In the genomic region with DNA sequence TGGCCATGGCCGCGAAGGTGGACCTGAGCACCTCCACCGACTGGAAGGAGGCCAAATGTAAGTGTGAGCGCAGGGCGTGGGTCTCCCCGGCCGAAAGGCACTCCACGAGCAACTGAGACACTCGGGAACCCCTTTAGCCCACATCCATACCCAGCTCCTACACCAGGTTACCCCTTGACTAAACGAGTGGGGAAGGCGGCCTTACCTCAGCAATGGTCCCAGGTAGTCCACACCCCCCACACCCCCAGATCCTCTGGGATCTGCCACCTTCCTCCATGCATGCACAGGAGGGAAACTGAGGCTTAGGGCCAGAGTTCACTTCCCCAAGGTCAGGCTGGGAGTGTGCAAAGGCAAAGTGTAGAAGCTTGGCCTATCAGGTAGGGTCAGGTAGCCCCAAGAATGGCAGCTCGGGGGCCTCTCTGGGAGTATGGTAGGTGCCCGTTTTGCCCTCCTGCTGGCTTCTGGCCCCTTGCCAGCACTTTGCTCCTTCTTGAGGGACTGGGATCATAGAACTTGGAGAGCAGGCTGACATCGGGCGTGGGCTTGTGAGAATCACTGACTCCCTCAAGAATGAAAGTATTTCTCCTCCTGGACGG, we compare ENCODE assay signal across 8 mouse cellular contexts. TPM values are rescaled to one million over a fixed set of nuclear protein-coding genes. Genes with fewer than 3 reads are reported as not detected.
DNase-seq lines count a peak whose midpoint lies in the region; ATAC-seq and TF ChIP-seq lines count a peak whose summit lies in the region.

No protein-coding gene starts in this region.

- H3K27me3 ChIP-seq in kidney, embryonic 14.5 days (ENCODE audit: control insufficient read depth, insufficient read depth, low read length) = peaks cover 5% of the 10 kb centered on the region; the same call in 1 of the 2 replicates
- H3K27me3 ChIP-seq in forebrain, embryonic 16.5 days (replicated peaks; ENCODE audit: control insufficient read depth, insufficient read depth, low read length) = no peaks in the 10 kb centered on the region
- peaks cover 26% of the 10 kb centered on the region for H3K27me3 ChIP-seq in liver, embryonic 12.5 days (replicated peaks)
- peaks cover 41% of the 10 kb centered on the region for H3K27me3 ChIP-seq in neural tube, embryonic 15.5 days (replicated peaks)

- H3K27ac ChIP-seq in kidney, embryonic 14.5 days (ENCODE audit: low read depth, low read length) = no peak overlapping the region; the same call in 1 of the 2 replicates
- H3K27ac ChIP-seq in bone marrow, adult 2 months (ENCODE audit: control insufficient read depth, insufficient read depth, low read depth, low read length, poor library complexity) = no peak overlapping the region
- H3K27ac ChIP-seq in forebrain, embryonic 16.5 days (ENCODE audit: low read length) = no peak overlapping the region
- no peak overlapping the region for H3K27ac ChIP-seq in liver, embryonic 12.5 days
- no peak overlapping the region for H3K27ac ChIP-seq in neural tube, embryonic 15.5 days (replicated peaks)

- no peak for TF ChIP-seq POLR2A in bone marrow, adult 2 months (IDR thresholded peaks at IDR 0.05; ENCODE audit: borderline replicate concordance, control insufficient read depth, low read depth, low read length)

- H3K4me2 ChIP-seq in kidney, embryonic 14.5 days (replicated peaks; ENCODE audit: low read depth, low read length) = peak overlapping the region; percentile 99
- H3K4me2 ChIP-seq in forebrain, embryonic 16.5 days (ENCODE audit: low read length) = peak overlapping the region; percentile 98
- peak overlapping the region; percentile 100 for H3K4me2 ChIP-seq in liver, embryonic 12.5 days
- H3K4me2 ChIP-seq in neural tube, embryonic 15.5 days = peak overlapping the region; percentile 98

- TF ChIP-seq CTCF in bone marrow, adult 2 months (IDR thresholded peaks at IDR 0.05; ENCODE audit: control insufficient read depth, insufficient read depth, low read length) = no peak

- 2% methylated on average over 16 of the region's 16 CpGs for WGBS in kidney, embryonic 14.5 days
- 2% methylated on average over 16 of the region's 16 CpGs for WGBS in bone marrow, adult 2 months
- 1% methylated on average over 16 of the region's 16 CpGs for WGBS in forebrain, embryonic 16.5 days
- WGBS in liver, embryonic 12.5 days (ENCODE audit: insufficient replicate concordance) = 3% methylated on average over 16 of the region's 16 CpGs
- WGBS in neural tube, embryonic 15.5 days = 3% methylated on average over 16 of the region's 16 CpGs

- H3K4me1 ChIP-seq in kidney, embryonic 14.5 days (ENCODE audit: control insufficient read depth, insufficient read depth, low read length) = peaks cover 7% of the 10 kb centered on the region
- H3K4me1 ChIP-seq in bone marrow, adult 2 months (ENCODE audit: control insufficient read depth, insufficient read depth, low read length) = peaks cover 5% of the 10 kb centered on the region
- peaks cover 18% of the 10 kb centered on the region for H3K4me1 ChIP-seq in forebrain, embryonic 16.5 days (replicated peaks; ENCODE audit: control insufficient read depth, insufficient read depth, low read length)
- peaks cover 44% of the 10 kb centered on the region for H3K4me1 ChIP-seq in liver, embryonic 12.5 days
- H3K4me1 ChIP-seq in neural tube, embryonic 15.5 days = peaks cover 22% of the 10 kb centered on the region

- no peaks in the 10 kb centered on the region for H3K36me3 ChIP-seq in kidney, embryonic 14.5 days (ENCODE audit: control insufficient read depth, insufficient read depth, low read length)
- no peaks in the 10 kb centered on the region for H3K36me3 ChIP-seq in forebrain, embryonic 16.5 days (ENCODE audit: control insufficient read depth, insufficient read depth)
- H3K36me3 ChIP-seq in liver, embryonic 12.5 days = no peaks in the 10 kb centered on the region
- H3K36me3 ChIP-seq in neural tube, embryonic 15.5 days = no peaks in the 10 kb centered on the region

- peak overlapping the region; percentile 74 for H3K4me3 ChIP-seq in kidney, embryonic 14.5 days (ENCODE audit: low read length)
- H3K4me3 ChIP-seq in bone marrow, adult 2 months (replicated peaks; ENCODE audit: control insufficient read depth, low read depth, low read length) = peak overlapping the region; percentile 77
- peak overlapping the region; percentile 79 for H3K4me3 ChIP-seq in forebrain, embryonic 16.5 days (replicated peaks; ENCODE audit: low read length)
- H3K4me3 ChIP-seq in liver, embryonic 12.5 days = peak overlapping the region; percentile 75
- H3K4me3 ChIP-seq in neural tube, embryonic 15.5 days (replicated peaks) = peak overlapping the region; percentile 65

- DNase-seq in kidney, adult 11 months = no peak
- DNase-seq in CD8-positive naive resting alpha-beta T cell, adult 2 months (ENCODE audit: low read depth in 2 of 2, low spot score in 2 of 2) = peak; percentile 7 to 10
- no peak for DNase-seq in gastrocnemius, adult 8-10 months (ENCODE audit: low spot score in 2 of 2)

- peak; percentile 48 for ATAC-seq in kidney, embryonic 14.5 days (ENCODE audit: low FRiP score, low TSS enrichment)
- peak; percentile 26 for ATAC-seq in forebrain, embryonic 16.5 days
- peak; percentile 12; the same call in 1 of the 2 replicates for ATAC-seq in liver, embryonic 12.5 days
- ATAC-seq in neural tube, embryonic 15.5 days (ENCODE audit: low FRiP score) = peak; percentile 40

- no peaks in the 10 kb centered on the region for H3K9me3 ChIP-seq in kidney, embryonic 14.5 days (ENCODE audit: control insufficient read depth, low read length)
- no peaks in the 10 kb centered on the region for H3K9me3 ChIP-seq in forebrain, embryonic 16.5 days (ENCODE audit: control insufficient read depth, low read length)
- no peaks in the 10 kb centered on the region for H3K9me3 ChIP-seq in liver, embryonic 12.5 days (replicated peaks)
- H3K9me3 ChIP-seq in neural tube, embryonic 15.5 days (replicated peaks) = no peaks in the 10 kb centered on the region

- H3K9ac ChIP-seq in kidney, embryonic 14.5 days (ENCODE audit: low read depth, low read length) = peak overlapping the region; percentile 64
- H3K9ac ChIP-seq in forebrain, embryonic 16.5 days (replicated peaks; ENCODE audit: low read depth, low read length) = peak overlapping the region; percentile 66
- peak overlapping the region; percentile 80 for H3K9ac ChIP-seq in liver, embryonic 12.5 days
- H3K9ac ChIP-seq in neural tube, embryonic 15.5 days (replicated peaks) = peak overlapping the region; percentile 63

RNA-seq across cellular contexts. Expression of a gene that starts 0.6 kb away (rescaled TPM):
- polyA plus RNA-seq in kidney, embryonic 14.5 days (2014; fragmentation: Nextera tagmentation; extraction: Ambion mirVana) = 9.9 and 10.7 TPM in 2 replicates
- polyA plus RNA-seq in bone marrow, adult 2 months (2011; ENCODE audit: insufficient read depth, insufficient read length, low replicate concordance, missing spikeins) = 4.8 and 6.2 TPM in 2 replicates
- polyA plus RNA-seq in forebrain, embryonic 16.5 days (2015; fragmentation: Nextera tagmentation; extraction: Ambion mirVana) = 4.0 and 5.3 TPM in 2 replicates
- polyA plus RNA-seq in liver, embryonic 12.5 days (2016; fragmentation: Nextera tagmentation; extraction: Ambion mirVana) = 6.4 and 7.6 TPM in 2 replicates
- 7.2 and 7.7 TPM in 2 replicates for polyA plus RNA-seq in neural tube, embryonic 15.5 days (2015; fragmentation: Nextera tagmentation; extraction: Ambion mirVana)
- total RNA-seq in gastrocnemius, adult 8-10 months (2022) = 100 to 1,000 TPM; 279 to 336 (median 292) TPM

RNA-seq across cellular contexts. Expression of a gene that starts 17.5 kb away (rescaled TPM):
- 223 and 304 TPM in 2 replicates for polyA plus RNA-seq in kidney, embryonic 14.5 days (2014; fragmentation: Nextera tagmentation; extraction: Ambion mirVana)
- polyA plus RNA-seq in bone marrow, adult 2 months (2011; ENCODE audit: insufficient read depth, insufficient read length, low replicate concordance, missing spikeins) = 54.6 and 95.7 TPM in 2 replicates
- polyA plus RNA-seq in forebrain, embryonic 16.5 days (2015; fragmentation: Nextera tagmentation; extraction: Ambion mirVana) = 246 and 247 TPM in 2 replicates
- 218 and 230 TPM in 2 replicates for polyA plus RNA-seq in liver, embryonic 12.5 days (2016; fragmentation: Nextera tagmentation; extraction: Ambion mirVana)
- 210 and 232 TPM in 2 replicates for polyA plus RNA-seq in neural tube, embryonic 15.5 days (2015; fragmentation: Nextera tagmentation; extraction: Ambion mirVana)
- total RNA-seq in gastrocnemius, adult 8-10 months (2022) = 10 to 100 TPM; 77.9 to 86.5 (median 81.8) TPM

RNA-seq across cellular contexts. Expression of a gene that starts 38.0 kb away (rescaled TPM):
- polyA plus RNA-seq in kidney, embryonic 14.5 days (2014; fragmentation: Nextera tagmentation; extraction: Ambion mirVana) = 3.6 and 4.9 TPM in 2 replicates
- 149 and 202 TPM in 2 replicates for polyA plus RNA-seq in bone marrow, adult 2 months (2011; ENCODE audit: insufficient read depth, insufficient read length, low replicate concordance, missing spikeins)
- 3.3 and 3.8 TPM in 2 replicates for polyA plus RNA-seq in forebrain, embryonic 16.5 days (2015; fragmentation: Nextera tagmentation; extraction: Ambion mirVana)
- polyA plus RNA-seq in liver, embryonic 12.5 days (2016; fragmentation: Nextera tagmentation; extraction: Ambion mirVana) = 135 and 147 TPM in 2 replicates
- polyA plus RNA-seq in neural tube, embryonic 15.5 days (2015; fragmentation: Nextera tagmentation; extraction: Ambion mirVana) = 4.6 and 19.6 TPM in 2 replicates
- under 1 TPM; 0.41 to 0.94 (median 0.60) TPM for total RNA-seq in gastrocnemius, adult 8-10 months (2022)

RNA-seq across cellular contexts. Expression of a gene that starts 48.3 kb away (rescaled TPM):
- polyA plus RNA-seq in kidney, embryonic 14.5 days (2014; fragmentation: Nextera tagmentation; extraction: Ambion mirVana) = 3.0 and 5.5 TPM in 2 replicates
- not detected in 2 replicates for polyA plus RNA-seq in bone marrow, adult 2 months (2011; ENCODE audit: insufficient read depth, insufficient read length, low replicate concordance, missing spikeins)
- polyA plus RNA-seq in forebrain, embryonic 16.5 days (2015; fragmentation: Nextera tagmentation; extraction: Ambion mirVana) = 13.8 and 16.1 TPM in 2 replicates
- 0.23 TPM in 2 replicates for polyA plus RNA-seq in liver, embryonic 12.5 days (2016; fragmentation: Nextera tagmentation; extraction: Ambion mirVana)
- 10.5 and 10.9 TPM in 2 replicates for polyA plus RNA-seq in neural tube, embryonic 15.5 days (2015; fragmentation: Nextera tagmentation; extraction: Ambion mirVana)
- total RNA-seq in gastrocnemius, adult 8-10 months (2022) = 1 to 10 TPM in 3 of 4 experiments, under 1 TPM in 1; 0.83 to 2.9 (median 1.7) TPM

Comparison
In these comparisons a context has a peak if more than half of its experiments do, and no peak if none do; other contexts are left out.
1. DNase-seq: peak in CD8-positive naive resting alpha-beta T cell, adult 2 months (2 of 2); none in kidney, adult 11 months (single experiment) and gastrocnemius, adult 8-10 months (0 of 2).
2. Peak in every context shown above with its lines, with median percentiles within 50 percentile points of each other: ATAC-seq, H3K4me2 ChIP-seq, H3K4me3 ChIP-seq and H3K9ac ChIP-seq.